Mouse (Mus musculus): ENCODE measurements at regions not wholly inside any gene's neighbourhood (a gene's known extent, or its start where the extent isn't known, plus 50 kb on each side); places are given as distances from the start of the nearest gene placed in this dataset.

DNA sequence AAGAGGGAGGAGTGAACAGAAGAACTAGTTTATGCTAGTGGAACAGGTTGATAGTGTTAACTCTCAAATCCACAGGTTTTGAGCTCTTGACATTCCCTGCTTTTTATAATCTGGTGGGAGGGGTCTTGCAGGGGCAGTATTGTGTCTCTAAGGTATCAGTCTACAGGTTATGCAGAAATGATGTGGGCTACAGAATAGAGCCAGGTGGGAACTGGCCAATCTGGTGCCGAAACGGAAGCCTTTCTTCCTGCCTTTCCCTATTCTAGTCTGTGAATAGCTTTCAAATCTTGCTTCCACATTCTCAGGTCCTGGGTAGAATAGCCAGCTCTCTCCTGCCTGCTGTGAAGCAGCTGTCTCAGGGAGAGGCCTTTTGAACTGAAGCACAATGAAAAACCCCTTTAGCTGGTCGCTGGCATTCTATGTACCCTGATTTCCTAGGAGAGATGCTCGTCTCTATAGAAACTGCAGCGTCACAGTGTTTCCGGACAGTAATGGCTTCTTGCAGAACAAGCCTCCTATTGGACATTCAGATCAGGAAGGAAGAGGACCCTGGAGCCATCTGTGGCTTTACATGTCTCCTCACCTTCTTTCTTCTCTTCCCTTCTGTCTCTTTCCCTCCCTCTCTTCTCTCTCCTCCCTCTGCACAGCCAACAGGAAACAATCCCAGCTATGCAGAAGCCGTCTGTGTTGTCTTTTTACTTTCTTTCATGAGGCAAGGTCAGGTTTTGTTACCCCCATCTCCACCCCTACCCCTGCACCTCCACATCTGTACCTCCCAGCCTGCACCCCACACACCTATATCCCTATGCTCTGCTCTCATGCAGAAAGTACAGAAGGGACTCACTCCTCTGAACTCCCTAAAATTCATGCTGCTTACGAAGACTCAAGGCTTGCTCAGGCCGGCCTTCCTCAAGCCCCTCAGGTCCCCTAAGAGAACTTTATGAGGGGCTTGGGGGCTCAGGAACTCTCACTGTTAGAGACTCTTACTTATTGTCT is 93.1 kb upstream of the Map1b start:
- TF ChIP-seq CTCF (IDR thresholded peaks at IDR 0.05; ENCODE audit: insufficient read depth, low read depth, low read length) (no peak), POLR2A (IDR thresholded peaks at IDR 0.05; ENCODE audit: insufficient read depth, low read depth, low read length) (no peak)

Data from olfactory bulb, adult 2 months (tissue).